Mouse (Mus musculus) left cerebral cortex, postnatal 36 days (tissue): ENCODE measurements at regions not wholly inside any gene's neighbourhood (a gene's known extent, or its start where the extent isn't known, plus 50 kb on each side); places are given as distances from the start of the nearest gene placed in this dataset.

Experiments
- DNase-seq, 2 experiments: peaks; one replicate each; pipeline ENCODE4 v3.0.0; 2021 to 2022; ENCODE audit warnings: low spot score in 2 of 2, mixed read lengths in 1 of 2
- intact Hi-C: fragments of 180-260 bp; cut with DNase I; formaldehyde crosslinking; loops from one replicate; pipeline ENCODE4 v1.15.1; 2025
- microRNA-seq: library from miRNA; unstranded; fragments of <30 nt; microRNA quantifications from one replicate; pipeline ENCODE4 v1.2.0, GENCODE M21; 2022

- intact Hi-C loops: no loop called here
- DNase-seq: no peak
These were observed 378.2 kb downstream of the Tex13c3 start for GRCm38 (mm10) chrX:19102911-19103310.

GRCm38 (mm10) chrX:19095960-19096359 lies 385.2 kb downstream of the Tex13c3 start:
- intact Hi-C loops: no loop called here
- DNase-seq: no peak

- DNase-seq: no peak
- intact Hi-C loops: no loop called here
These were observed 396.7 kb downstream of the Tex13c3 start for GRCm38 (mm10) chrX:19084435-19084834.

GRCm38 (mm10) chrX:19080021-19080420 lies 401.1 kb downstream of the Tex13c3 start:
- intact Hi-C loops: no loop called here

More at GRCm38 (mm10) chrX:19080021-19080420, 401.1 kb downstream of the Tex13c3 start:
- no peak for DNase-seq

Small RNAs in the stretch of these regions (microRNA-seq; reads per million reads assigned to microRNA genes)
- gene Mir221: 5,639 reads per million, percentile 92 among the genes with 10 or more reads in this experiment
- 1,147 reads per million, percentile 79 among the genes with 10 or more reads in this experiment for gene Mir222
